Mouse (Mus musculus): ENCODE data around the gene Syngr3. TPM values are rescaled to one million over a fixed set of nuclear protein-coding genes. Genes with fewer than 3 reads are reported as not detected.

Gene Syngr3
- polyA plus RNA-seq, 1 experiment from 2014 or later: 6.0 TPM

- WGBS: 88% methylated on average over 1 of the region's 1 CpGs
- ATAC-seq: no peak
- Histone ChIP-seq H3K9ac (ENCODE audit: low read depth, low read length) (no peak overlapping the region), H3K4me3 (ENCODE audit: low read depth, low read length) (no peak overlapping the region), H3K36me3 (ENCODE audit: control insufficient read depth, insufficient read depth) (no peaks in the 10 kb centered on the region), H3K4me1 (replicated peaks; ENCODE audit: control insufficient read depth, insufficient read depth, low read length) (0 out of 2 replicates have a peak, but pooled peaks cover 9% of the 10 kb centered on the region), H3K9me3 (ENCODE audit: control insufficient read depth) (no peaks in the 10 kb centered on the region), H3K4me2 (replicated peaks; ENCODE audit: low read depth) (no peak overlapping the region), H3K27me3 (replicated peaks; ENCODE audit: control insufficient read depth, insufficient read depth, low read length) (no peaks in the 10 kb centered on the region), H3K27ac (ENCODE audit: low read depth, low read length) (no peak overlapping the region)
- peak; percentile 40 for TF ChIP-seq CTCF (IDR thresholded peaks at IDR 0.05; ENCODE audit: low read depth)
Measured at GRCm38 (mm10) chr17:24734513-24734912, 44.8 kb upstream of the Syngr3 start.

GRCm38 (mm10) chr17:24733434-24734050, 43.8 kb upstream of the Syngr3 start:
- 0 out of 2 replicates have a peak, but pooled peaks cover 7% of the 10 kb centered on the region for H3K4me1 ChIP-seq (replicated peaks; ENCODE audit: control insufficient read depth, insufficient read depth, low read length)
- H3K27ac ChIP-seq (ENCODE audit: low read depth, low read length): no peak overlapping the region
- no peaks in the 10 kb centered on the region for H3K36me3 ChIP-seq (ENCODE audit: control insufficient read depth, insufficient read depth)
- H3K9me3 ChIP-seq (ENCODE audit: control insufficient read depth): no peaks in the 10 kb centered on the region
- H3K4me3 ChIP-seq (ENCODE audit: low read depth, low read length): no peak overlapping the region
- H3K9ac ChIP-seq (ENCODE audit: low read depth, low read length): no peak overlapping the region
- TF ChIP-seq CTCF (IDR thresholded peaks at IDR 0.05; ENCODE audit: low read depth): no peak
- ATAC-seq: no peak
- no peak overlapping the region for H3K4me2 ChIP-seq (replicated peaks; ENCODE audit: low read depth)
- WGBS: 90% methylated on average over 21 of the region's 21 CpGs
- no peaks in the 10 kb centered on the region for H3K27me3 ChIP-seq (replicated peaks; ENCODE audit: control insufficient read depth, insufficient read depth, low read length)

GRCm38 (mm10) chr17:24732233-24732935, 42.6 kb upstream of the Syngr3 start:
- peaks cover 3% of the 10 kb centered on the region; the same call in 1 of the 2 replicates for H3K27me3 ChIP-seq (replicated peaks; ENCODE audit: control insufficient read depth, insufficient read depth, low read length)
- H3K9me3 ChIP-seq (ENCODE audit: control insufficient read depth): no peaks in the 10 kb centered on the region
- no peak for ATAC-seq
- H3K9ac ChIP-seq (ENCODE audit: low read depth, low read length): no peak overlapping the region
- H3K4me1 ChIP-seq (replicated peaks; ENCODE audit: control insufficient read depth, insufficient read depth, low read length): 0 out of 2 replicates have a peak, but pooled peaks cover 1% of the 10 kb centered on the region
- no peak overlapping the region for H3K4me3 ChIP-seq (ENCODE audit: low read depth, low read length)
- TF ChIP-seq CTCF (IDR thresholded peaks at IDR 0.05; ENCODE audit: low read depth): no peak
- H3K27ac ChIP-seq (ENCODE audit: low read depth, low read length): no peak overlapping the region
- H3K36me3 ChIP-seq (ENCODE audit: control insufficient read depth, insufficient read depth): no peaks in the 10 kb centered on the region
- no peak overlapping the region for H3K4me2 ChIP-seq (replicated peaks; ENCODE audit: low read depth)
- WGBS: 84% methylated on average over 12 of the region's 12 CpGs

- no peak for TF ChIP-seq CTCF (IDR thresholded peaks at IDR 0.05; ENCODE audit: low read depth)
- ATAC-seq: no peak
- Histone ChIP-seq H3K27ac (ENCODE audit: low read depth, low read length) (no peak overlapping the region), H3K4me1 (replicated peaks; ENCODE audit: control insufficient read depth, insufficient read depth, low read length) (no peaks in the 10 kb centered on the region), H3K4me2 (replicated peaks; ENCODE audit: low read depth) (no peak overlapping the region), H3K36me3 (ENCODE audit: control insufficient read depth, insufficient read depth) (no peaks in the 10 kb centered on the region), H3K9ac (ENCODE audit: low read depth, low read length) (no peak overlapping the region), H3K27me3 (replicated peaks; ENCODE audit: control insufficient read depth, insufficient read depth, low read length) (peaks cover 3% of the 10 kb centered on the region; the same call in 1 of the 2 replicates), H3K9me3 (ENCODE audit: control insufficient read depth) (no peaks in the 10 kb centered on the region), H3K4me3 (ENCODE audit: low read depth, low read length) (no peak overlapping the region)
- WGBS: 83% methylated on average over 14 of the region's 14 CpGs
Measured at GRCm38 (mm10) chr17:24730787-24731186, 41.0 kb upstream of the Syngr3 start.

GRCm38 (mm10) chr17:24729067-24729466, 39.3 kb upstream of the Syngr3 start:
- Histone ChIP-seq H3K36me3 (ENCODE audit: control insufficient read depth, insufficient read depth) (no peaks in the 10 kb centered on the region), H3K27me3 (replicated peaks; ENCODE audit: control insufficient read depth, insufficient read depth, low read length) (peaks cover 3% of the 10 kb centered on the region; the same call in 1 of the 2 replicates), H3K4me2 (replicated peaks; ENCODE audit: low read depth) (no peak overlapping the region), H3K4me1 (replicated peaks; ENCODE audit: control insufficient read depth, insufficient read depth, low read length) (no peaks in the 10 kb centered on the region), H3K4me3 (ENCODE audit: low read depth, low read length) (no peak overlapping the region), H3K9ac (ENCODE audit: low read depth, low read length) (no peak overlapping the region), H3K9me3 (ENCODE audit: control insufficient read depth) (no peaks in the 10 kb centered on the region), H3K27ac (ENCODE audit: low read depth, low read length) (no peak overlapping the region)
- ATAC-seq: no peak
- no peak for TF ChIP-seq CTCF (IDR thresholded peaks at IDR 0.05; ENCODE audit: low read depth)
- 69% methylated on average over 6 of the region's 6 CpGs for WGBS

GRCm38 (mm10) chr17:24728184-24728583, 38.4 kb upstream of the Syngr3 start:
- no peak overlapping the region for H3K4me2 ChIP-seq (replicated peaks; ENCODE audit: low read depth)
- TF ChIP-seq CTCF (IDR thresholded peaks at IDR 0.05; ENCODE audit: low read depth): no peak
- 65% methylated on average over 17 of the region's 17 CpGs for WGBS
- H3K9me3 ChIP-seq (ENCODE audit: control insufficient read depth): no peaks in the 10 kb centered on the region
- ATAC-seq: no peak
- peaks cover 3% of the 10 kb centered on the region; the same call in 1 of the 2 replicates for H3K27me3 ChIP-seq (replicated peaks; ENCODE audit: control insufficient read depth, insufficient read depth, low read length)
- no peak overlapping the region for H3K27ac ChIP-seq (ENCODE audit: low read depth, low read length)
- H3K4me3 ChIP-seq (ENCODE audit: low read depth, low read length): no peak overlapping the region
- no peak overlapping the region for H3K9ac ChIP-seq (ENCODE audit: low read depth, low read length)
- H3K36me3 ChIP-seq (ENCODE audit: control insufficient read depth, insufficient read depth): no peaks in the 10 kb centered on the region
- 0 out of 2 replicates have a peak, but pooled peaks cover under 1% of the 10 kb centered on the region for H3K4me1 ChIP-seq (replicated peaks; ENCODE audit: control insufficient read depth, insufficient read depth, low read length)

All from intestine, postnatal 0 days (tissue).